Mouse (Mus musculus) MEL (cell line): ENCODE data around the gene Fscn3. TPM values are rescaled to one million over a fixed set of nuclear protein-coding genes. Genes with fewer than 3 reads are reported as not detected.

Experiments used
- DNase-seq: peaks from one replicate; pipeline ENCODE4 v3.0.0; 2011; ENCODE audit warnings: low read depth, low spot score
- H3K27ac ChIP-seq: 2 replicates; pipeline ENCODE4 v1.5.1; 2012; ENCODE audit warnings: low read depth, mild to moderate bottlenecking, control low read depth, low read length, moderate library complexity; ENCODE audit not compliant: control insufficient read depth
- H3K27me3 ChIP-seq, 2 experiments: fragments of 150-350 bp in 1 of 2; sonication (generic) in 1 of 2; 2 replicates each; pipeline ENCODE4 v1.6.1; 2012; ENCODE audit warnings: low read length in 2 of 2, mild to moderate bottlenecking in 2 of 2, improper control_type of control experiment in 1 of 2, moderate library complexity in 1 of 2; ENCODE audit not compliant: insufficient read depth in 2 of 2, control insufficient read depth in 1 of 2
- H3K36me3 ChIP-seq, 2 experiments: 2 replicates each; pipeline ENCODE4 v1.6.1; 2012 to 2014; ENCODE audit warnings: low read length in 2 of 2, improper control_type of control experiment in 1 of 2, inconsistent platforms in 1 of 2, mild to moderate bottlenecking in 1 of 2; ENCODE audit not compliant: insufficient read depth in 2 of 2, control insufficient read depth in 1 of 2
- H3K4me1 ChIP-seq, 2 experiments: fragments of 150-350 bp in 1 of 2; sonication (generic) in 1 of 2; 2 replicates each; pipeline ENCODE4 v1.6.1; 2012; ENCODE audit warnings: low read length in 2 of 2, improper control_type of control experiment in 1 of 2, mild to moderate bottlenecking in 1 of 2; ENCODE audit not compliant: insufficient read depth in 2 of 2, control insufficient read depth in 1 of 2
- H3K4me3 ChIP-seq, 2 experiments: fragments of 150-350 bp in 1 of 2; sonication (generic) in 1 of 2; 2 replicates each; pipeline ENCODE4 v1.5.1; 2012; ENCODE audit warnings: low read depth in 2 of 2, low read length in 2 of 2, mild to moderate bottlenecking in 2 of 2, moderate library complexity in 2 of 2, control low read depth in 1 of 2, improper control_type of control experiment in 1 of 2; ENCODE audit not compliant: control insufficient read depth in 1 of 2, insufficient read depth in 1 of 2
- H3K79me2 ChIP-seq: 2 replicates; pipeline ENCODE4 v1.6.1; 2012; ENCODE audit warnings: mild to moderate bottlenecking, low read length, moderate library complexity; ENCODE audit not compliant: control insufficient read depth, poor library complexity, insufficient read depth
- H3K9ac ChIP-seq: 2 replicates; pipeline ENCODE4 v1.6.1; 2012; ENCODE audit warnings: low read depth, mild to moderate bottlenecking, control low read depth, low read length, moderate library complexity; ENCODE audit not compliant: control insufficient read depth, poor library complexity, severe bottlenecking
- H3K9me3 ChIP-seq: fragments of 150-350 bp; sonication (generic); replicated peaks from 2 replicates; pipeline ENCODE4 v1.6.1; 2012; ENCODE audit warnings: mild to moderate bottlenecking, low read length, improper control_type of control experiment, moderate library complexity; ENCODE audit not compliant: insufficient read depth
- CHD1 ChIP-seq: IDR thresholded peaks from 2 replicates; pipeline ENCODE4 v1.6.1; 2012; ENCODE audit warnings: low read depth, mild to moderate bottlenecking, inconsistent platforms, low read length, improper control_type of control experiment
- CTCF ChIP-seq, 3 experiments: IDR thresholded peaks in 2 of 3; conservative IDR thresholded peaks in 1 of 3; 2 replicates each; pipeline ENCODE4 v1.5.1; 2011 to 2012; ENCODE audit warnings: low read length in 3 of 3, low read depth in 2 of 3, mild to moderate bottlenecking in 2 of 3, improper control_type of control experiment in 1 of 3, inconsistent platforms in 1 of 3, mixed read lengths in 1 of 3, moderate library complexity in 1 of 3; ENCODE audit not compliant: control insufficient read depth in 1 of 3, insufficient read depth in 1 of 3, poor library complexity in 1 of 3, severe bottlenecking in 1 of 3
- ELF1 ChIP-seq: IDR thresholded peaks from 2 replicates; pipeline ENCODE4 v1.6.1; 2014; ENCODE audit warnings: low read depth, mild to moderate bottlenecking, inconsistent platforms, low read length, improper control_type of control experiment, moderate library complexity
- GABPA ChIP-seq: IDR thresholded peaks from 2 replicates; pipeline ENCODE4 v1.6.1; 2012; ENCODE audit warnings: low read depth, mild to moderate bottlenecking, inconsistent platforms, low read length, improper control_type of control experiment, moderate library complexity
- GATA1 ChIP-seq: IDR thresholded peaks from 2 replicates; pipeline ENCODE4 v1.6.1; 2011; ENCODE audit warnings: low read depth, low read length, improper control_type of control experiment
- HCFC1 ChIP-seq: IDR thresholded peaks from 2 replicates; pipeline ENCODE4 v1.6.1; 2012; ENCODE audit warnings: low read depth, mild to moderate bottlenecking, inconsistent platforms, low read length, improper control_type of control experiment, moderate library complexity
- MAZ ChIP-seq: IDR thresholded peaks from 2 replicates; pipeline ENCODE4 v1.6.1; 2012; ENCODE audit warnings: low read depth, mild to moderate bottlenecking, inconsistent platforms, low read length, improper control_type of control experiment
- MEF2A ChIP-seq: IDR thresholded peaks from 2 replicates; pipeline ENCODE4 v1.6.1; 2014; ENCODE audit warnings: low read depth, mild to moderate bottlenecking, inconsistent platforms, low read length, improper control_type of control experiment; ENCODE audit not compliant: poor library complexity, insufficient replicate concordance, severe bottlenecking; ENCODE audit errors: extremely low read depth
- MXI1 ChIP-seq: IDR thresholded peaks from 2 replicates; pipeline ENCODE4 v1.6.1; 2011; ENCODE audit warnings: mild to moderate bottlenecking, low read depth, low read length, improper control_type of control experiment
- MYB ChIP-seq: IDR thresholded peaks from 2 replicates; pipeline ENCODE4 v1.6.1; 2011; ENCODE audit warnings: mild to moderate bottlenecking, low read depth, low read length, improper control_type of control experiment
- MYC ChIP-seq: IDR thresholded peaks from 2 replicates; pipeline ENCODE4 v1.6.1; 2011; ENCODE audit warnings: low read depth, mild to moderate bottlenecking, low read length, improper control_type of control experiment, moderate library complexity
- POLR2A ChIP-seq, 2 experiments: IDR thresholded peaks; 2 replicates each; pipeline ENCODE4 v1.6.1; 2011 to 2012; ENCODE audit warnings: low read length in 2 of 2, mild to moderate bottlenecking in 2 of 2, control low read depth in 1 of 2, improper control_type of control experiment in 1 of 2, low read depth in 1 of 2, moderate library complexity in 1 of 2; ENCODE audit not compliant: control insufficient read depth in 1 of 2, insufficient read depth in 1 of 2, poor library complexity in 1 of 2
- RAD21 ChIP-seq: IDR thresholded peaks from 2 replicates; pipeline ENCODE4 v1.6.1; 2011; ENCODE audit warnings: mild to moderate bottlenecking, low read depth, low read length, improper control_type of control experiment
- RCOR1 ChIP-seq: IDR thresholded peaks from 2 replicates; pipeline ENCODE4 v1.6.1; 2012; ENCODE audit warnings: low read depth, mild to moderate bottlenecking, inconsistent platforms, low read length, improper control_type of control experiment
- SIN3A ChIP-seq: IDR thresholded peaks from 2 replicates; pipeline ENCODE4 v1.6.1; 2012; ENCODE audit warnings: low read length, improper control_type of control experiment, inconsistent platforms
- SMC3 ChIP-seq: IDR thresholded peaks from 2 replicates; pipeline ENCODE4 v1.6.1; 2011; ENCODE audit warnings: low read depth, low read length, improper control_type of control experiment
- TAL1 ChIP-seq: IDR thresholded peaks from 2 replicates; pipeline ENCODE4 v1.6.1; 2012; ENCODE audit warnings: mild to moderate bottlenecking, inconsistent platforms, low read length, moderate library complexity, mixed read lengths
- TCF12 ChIP-seq: IDR thresholded peaks from 2 replicates; pipeline ENCODE4 v1.6.1; 2014; ENCODE audit warnings: low read depth, mild to moderate bottlenecking, inconsistent platforms, low read length, improper control_type of control experiment, moderate library complexity
- USF2 ChIP-seq, 2 experiments: IDR thresholded peaks; 2 replicates each; pipeline ENCODE4 v1.6.1; 2011 to 2012; ENCODE audit warnings: improper control_type of control experiment in 2 of 2, low read length in 2 of 2, borderline replicate concordance in 1 of 2, inconsistent platforms in 1 of 2, low read depth in 1 of 2, mild to moderate bottlenecking in 1 of 2; ENCODE audit not compliant: insufficient read depth in 1 of 2
- ZKSCAN1 ChIP-seq: IDR thresholded peaks from 2 replicates; pipeline ENCODE4 v1.6.1; 2012; ENCODE audit warnings: low read depth, mild to moderate bottlenecking, inconsistent platforms, low read length, improper control_type of control experiment, moderate library complexity
- ZMIZ1 ChIP-seq: IDR thresholded peaks from 2 replicates; pipeline ENCODE4 v1.6.1; 2012; ENCODE audit warnings: low read depth, mild to moderate bottlenecking, inconsistent platforms, low read length, improper control_type of control experiment, moderate library complexity
- ZNF384 ChIP-seq: IDR thresholded peaks from 2 replicates; pipeline ENCODE4 v1.6.1; 2012; ENCODE audit warnings: low read depth, mild to moderate bottlenecking, inconsistent platforms, low read length, improper control_type of control experiment
- polyA plus RNA-seq, 2 experiments: library from polyadenylated mRNA; stranded (reverse) in 1 of 2; unstranded in 1 of 2; fragments of >175 nt in 1 of 2; fragments of >200 nt in 1 of 2; gene quantifications; 2 replicates each; pipeline versions ENCODE4 v1.2.1 to v1.2.4; 2012; ENCODE audit warnings: low replicate concordance in 2 of 2, low read depth in 1 of 2; ENCODE audit not compliant: insufficient read length in 2 of 2, insufficient read depth in 1 of 2, missing spikeins in 1 of 2
- total RNA-seq: library from RNA; depleted of rRNA; stranded (reverse); fragments of 300-350 nt; gene quantifications from 2 replicates; pipeline ENCODE4 v1.2.3, GENCODE M21; 2012

The Fscn3 gene
- total and polyA plus RNA-seq, 3 experiments, result not detected

DNA sequence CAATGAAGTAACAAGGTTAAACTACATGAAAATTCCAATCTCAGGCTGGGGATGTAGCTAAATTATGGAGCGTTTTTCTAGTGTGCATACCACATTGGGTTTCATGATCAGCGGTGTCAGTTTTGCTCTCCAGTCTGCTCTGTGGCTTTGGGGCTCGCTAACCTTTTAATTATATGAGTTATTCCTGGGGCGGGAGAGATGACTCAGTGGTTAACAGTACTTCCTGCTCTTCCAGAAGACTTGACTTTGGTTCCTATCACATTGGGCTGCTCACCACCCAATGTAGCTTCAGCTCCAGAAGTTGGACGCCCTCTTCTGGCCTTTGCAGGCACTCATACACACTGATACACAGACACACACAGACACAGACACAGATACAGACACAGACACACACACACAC, 43.0 kb downstream of the Fscn3 start:
- no peaks in the 10 kb centered on the region for H3K36me3 ChIP-seq
- no peaks in the 10 kb centered on the region for H3K79me2 ChIP-seq
- no peak overlapping the region for H3K4me3 ChIP-seq
- no peak for DNase-seq
- no peak overlapping the region for H3K9ac ChIP-seq
- TF ChIP-seq ZMIZ1 (no peak), CTCF (IDR thresholded peaks at IDR 0.05 in 2 of 3, conservative IDR thresholded peaks at IDR 0.05 in 1 of 3; ENCODE audit: control insufficient read depth in 1 of 3, insufficient read depth in 1 of 3, low read depth in 2 of 3, low read length in 3 of 3, poor library complexity in 1 of 3, severe bottlenecking in 1 of 3) (peak in 1 of 3 experiments; percentile 8; a peak in 1 of 6 replicates), ZNF384 (no peak)
- H3K9me3 ChIP-seq, result no peaks in the 10 kb centered on the region
- H3K27me3 ChIP-seq, result peaks cover 0 to 3% of the 10 kb centered on the region in 2 experiments; a peak in 2 of 4 replicates
- H3K27ac ChIP-seq, result no peak overlapping the region
- no peaks in the 10 kb centered on the region for H3K4me1 ChIP-seq

DNA sequence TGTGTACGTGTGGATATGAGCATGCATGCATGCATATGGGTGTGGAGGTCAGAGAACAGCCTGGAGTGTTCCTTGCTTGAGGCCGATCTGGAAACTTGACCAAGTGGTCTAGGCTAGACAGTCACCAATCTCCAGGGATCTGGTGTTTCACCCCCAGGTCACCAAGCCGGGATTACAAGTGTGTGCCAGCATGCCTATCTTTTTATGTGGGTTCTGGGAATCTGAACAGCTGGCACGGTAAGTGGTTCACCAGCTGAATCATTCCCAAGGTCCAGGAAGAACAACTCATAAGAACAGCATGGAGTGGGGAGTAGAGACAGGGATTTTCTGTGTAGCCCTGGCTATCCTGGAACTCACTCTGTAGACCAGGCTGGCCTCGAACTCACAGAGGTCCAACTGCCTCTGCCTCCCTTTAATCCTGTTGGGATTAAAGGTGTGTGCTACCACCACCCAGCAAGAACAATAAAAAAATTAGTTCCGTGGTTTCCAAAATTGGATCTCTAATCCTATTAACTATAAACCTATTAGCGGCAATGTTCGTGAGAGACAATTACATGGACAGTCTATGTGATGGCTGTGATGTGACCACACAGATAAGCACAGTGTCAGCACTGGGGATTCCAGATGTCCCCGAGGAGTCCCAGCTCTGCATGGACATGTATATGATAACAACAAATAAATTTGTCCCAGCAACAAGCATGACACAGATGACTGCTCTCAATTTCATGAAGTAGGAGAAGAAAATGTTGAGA, 43.9 kb downstream of the Fscn3 start:
- no peak overlapping the region for H3K4me3 ChIP-seq
- no peak overlapping the region for H3K27ac ChIP-seq
- peaks cover 0 to 3% of the 10 kb centered on the region in 2 experiments; a peak in 2 of 4 replicates for H3K27me3 ChIP-seq
- H3K9me3 ChIP-seq, result no peaks in the 10 kb centered on the region
- no peaks in the 10 kb centered on the region for H3K36me3 ChIP-seq
- H3K4me1 ChIP-seq, result no peaks in the 10 kb centered on the region
- no peak overlapping the region for H3K9ac ChIP-seq
- no peak for TF ChIP-seq HCFC1
- TF ChIP-seq MAZ, result no peak
- no peak for TF ChIP-seq ELF1
- no peak for TF ChIP-seq ZMIZ1
- no peak for TF ChIP-seq GABPA
- no peak for TF ChIP-seq SMC3
- TF ChIP-seq ZNF384, result no peak
- TF ChIP-seq MYC, result no peak
- TF ChIP-seq TCF12, result no peak
- no peak for TF ChIP-seq MYB
- TF ChIP-seq, all 39 proteins: peak for 0
- no peak for DNase-seq
- H3K79me2 ChIP-seq, result no peaks in the 10 kb centered on the region

DNA sequence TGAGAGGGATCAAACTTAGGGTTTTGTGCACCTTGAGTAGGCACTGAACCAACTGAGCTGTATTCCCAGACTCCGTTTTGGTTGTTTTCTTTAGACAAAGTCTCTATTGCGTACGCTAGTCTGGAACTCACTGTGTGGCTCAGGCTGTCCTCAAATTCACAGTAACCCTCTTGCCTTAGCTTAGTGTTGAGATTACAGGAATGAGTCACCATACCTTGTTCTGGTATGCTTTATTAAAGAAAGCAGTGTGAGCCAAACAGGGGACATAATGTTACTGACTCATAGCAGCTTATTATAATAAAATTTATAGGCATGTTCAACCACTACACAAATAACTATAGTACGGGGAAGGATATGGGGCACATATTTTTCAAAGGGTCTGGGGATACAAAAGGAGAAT, 46.6 kb downstream of the Fscn3 start:
- H3K27ac ChIP-seq, result no peak overlapping the region
- H3K79me2 ChIP-seq, result no peaks in the 10 kb centered on the region; the same call in 1 of the 2 replicates
- peaks cover 0 to 13% of the 10 kb centered on the region in 2 experiments; a peak in 2 of 4 replicates for H3K36me3 ChIP-seq
- no peak overlapping the region for H3K4me3 ChIP-seq
- no peak for TF ChIP-seq SIN3A
- TF ChIP-seq MXI1, result no peak
- no peak for TF ChIP-seq ELF1
- TF ChIP-seq TCF12, result no peak
- no peak for TF ChIP-seq POLR2A (IDR thresholded peaks at IDR 0.05; ENCODE audit: control insufficient read depth in 1 of 2, insufficient read depth in 1 of 2, low read depth in 1 of 2, low read length in 2 of 2, poor library complexity in 1 of 2)
- TF ChIP-seq ZMIZ1, result no peak
- TF ChIP-seq CHD1, result no peak
- no peak for TF ChIP-seq GATA1
- TF ChIP-seq CTCF (IDR thresholded peaks at IDR 0.05 in 2 of 3, conservative IDR thresholded peaks at IDR 0.05 in 1 of 3; ENCODE audit: control insufficient read depth in 1 of 3, insufficient read depth in 1 of 3, low read depth in 2 of 3, low read length in 3 of 3, poor library complexity in 1 of 3, severe bottlenecking in 1 of 3), result no peak
- TF ChIP-seq TAL1, result no peak
- TF ChIP-seq MEF2A, result no peak
- TF ChIP-seq ZKSCAN1, result no peak
- TF ChIP-seq RAD21, result no peak
- no peak for TF ChIP-seq SMC3
- no peak for TF ChIP-seq RCOR1
- TF ChIP-seq USF2 (IDR thresholded peaks at IDR 0.05; ENCODE audit: borderline replicate concordance in 1 of 2, insufficient read depth in 1 of 2, low read depth in 1 of 2, low read length in 2 of 2), result no peak
- no peak overlapping the region for H3K9ac ChIP-seq
- H3K4me1 ChIP-seq, result peaks cover 0 to 4% of the 10 kb centered on the region in 2 experiments; a peak in 2 of 4 replicates
- peaks cover 0 to 3% of the 10 kb centered on the region in 2 experiments; a peak in 2 of 4 replicates for H3K27me3 ChIP-seq
- DNase-seq, result no peak
- no peaks in the 10 kb centered on the region for H3K9me3 ChIP-seq
